Mouse (Mus musculus) E14TG2a.4 (cell line): ENCODE data around the gene Taldo1.
A peak's percentile ranks its signal among the peaks of the same experiment; 100 is the strongest.

ENCODE experiments used
- CTCF ChIP-seq: conservative IDR thresholded peaks from 2 replicates; pipeline ENCODE4 v1.5.1; 2014; ENCODE audit warnings: low read length
- NANOG ChIP-seq: IDR thresholded peaks from 2 replicates; pipeline ENCODE4 v1.6.1; 2014; ENCODE audit warnings: borderline replicate concordance, low read length, mixed read lengths

- TF ChIP-seq CTCF (peak; percentile 51), NANOG (no peak)
These were observed 51.3 kb downstream of the Taldo1 start for GRCm38 (mm10) chr7:141443081-141443821.
